Mouse (Mus musculus) liver, embryonic 14.5 days (tissue): ENCODE results near the gene Mras.

Experiments
- CTCF ChIP-seq: IDR thresholded peaks from 2 replicates; pipeline ENCODE4 v1.5.1; 2016; ENCODE audit warnings: antibody characterized with exemption, low read depth, control low read depth
- EP300 ChIP-seq: IDR thresholded peaks from 2 replicates; pipeline ENCODE4 v1.6.1; 2016; ENCODE audit warnings: antibody characterized with exemption, low read depth

DNA sequence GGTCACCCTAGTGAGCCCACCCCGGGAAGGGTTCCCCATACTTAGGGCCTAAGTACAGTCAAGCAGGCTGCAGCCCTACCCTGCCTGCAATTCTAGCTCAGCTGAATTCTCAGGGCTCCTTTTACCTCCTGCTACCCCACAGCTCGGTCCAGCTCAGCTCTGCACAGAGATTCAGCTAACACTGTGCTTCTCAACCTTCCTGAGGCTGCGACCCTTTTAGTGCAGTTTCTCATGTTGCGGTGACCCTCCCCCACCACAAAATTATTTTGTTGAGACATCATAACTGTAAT lies 12.7 kb downstream of the Mras start:
- TF ChIP-seq CTCF (no peak), EP300 (no peak)
